Mouse (Mus musculus) left cerebral cortex, postnatal 25 days (tissue): ENCODE measurements around the gene Rgl2. TPM values are rescaled to one million over a fixed set of nuclear protein-coding genes. Genes with fewer than 3 reads are reported as not detected.

Source experiments
- microRNA-seq, 2 experiments: library from miRNA; unstranded; fragments of <30 nt; microRNA quantifications; one replicate each; pipeline ENCODE4 v1.2.0; 2022
- total RNA-seq, 2 experiments: library from RNA; stranded (reverse); gene quantifications; 2 replicates each; pipeline ENCODE4 v1.2.3; 2021

Rgl2 gene
- total RNA-seq, 2 experiments from 2014 or later, result 55.2 to 66.8 TPM

Small RNA genes lying within 50 kb of the gene (microRNA-seq; reads per million reads assigned to microRNA genes)
- 0 reads per million in 2 experiments for gene Gm27740

Other genes starting within 250 kb of the Rgl2 start
- 100 to 1,000 TPM; 120 to 129 TPM for gene Hnrnpm, start 242.7 kb upstream of the Rgl2 start, total RNA-seq
- 10 to 100 TPM; 86.1 to 87.2 TPM for gene March2, start 210.9 kb upstream of the Rgl2 start, total RNA-seq
- 100 to 1,000 TPM; 328 to 343 TPM for gene Rab11b, start 169.0 kb upstream of the Rgl2 start, total RNA-seq
- gene Angptl4, start 147.7 kb upstream of the Rgl2 start, total RNA-seq, result 1 to 10 TPM; 3.9 to 4.1 TPM
- gene Kank3, start 119.0 kb upstream of the Rgl2 start, total RNA-seq, result 10 to 100 TPM; 37.0 to 39.7 TPM
- 100 to 1,000 TPM; 675 to 677 TPM for gene Rps28, start 105.0 kb upstream of the Rgl2 start, total RNA-seq
- 100 to 1,000 TPM; 196 to 205 TPM for gene Ndufa7, start 105.0 kb upstream of the Rgl2 start, total RNA-seq
- gene Cd320, start 86.5 kb upstream of the Rgl2 start, total RNA-seq, result 10 to 100 TPM; 28.1 to 28.3 TPM
- gene Gm7029, start 55.7 kb upstream of the Rgl2 start, total RNA-seq, result not detected
- 1 to 10 TPM; 3.0 to 3.4 TPM for gene Kifc1, start 38.9 kb upstream of the Rgl2 start, total RNA-seq
- gene Platr17, start 24.4 kb upstream of the Rgl2 start, total RNA-seq, result under 1 TPM in 1 of 2 experiments, not detected in 1; 0.57 TPM
- 10 to 100 TPM; 26.0 to 26.2 TPM for gene Daxx, start 20.1 kb upstream of the Rgl2 start, total RNA-seq
- 10 to 100 TPM; 32.7 to 37.7 TPM for gene Tapbp, start 13.6 kb upstream of the Rgl2 start, total RNA-seq
- 10 to 100 TPM; 28.1 to 32.1 TPM for gene Zbtb22, start 13.6 kb upstream of the Rgl2 start, total RNA-seq
- 100 to 1,000 TPM in 1 of 2 experiments, 10 to 100 TPM in 1; 89.7 to 104 TPM for gene Pfdn6, start 10.8 kb downstream of the Rgl2 start, total RNA-seq
- 10 to 100 TPM; 11.2 to 12.0 TPM for gene Wdr46, start 11.1 kb downstream of the Rgl2 start, total RNA-seq
- 1 to 10 TPM; 5.8 to 6.4 TPM for gene B3galt4, start 21.9 kb downstream of the Rgl2 start, total RNA-seq
- 10 to 100 TPM; 78.4 to 81.9 TPM for gene Vps52, start 26.3 kb downstream of the Rgl2 start, total RNA-seq
- gene Rps18, start 26.5 kb downstream of the Rgl2 start, total RNA-seq, result 100 to 1,000 TPM; 296 to 299 TPM
- 10 to 100 TPM; 12.3 to 15.9 TPM for gene H2-K1, start 70.8 kb downstream of the Rgl2 start, total RNA-seq
- 10 to 100 TPM; 28.4 to 32.2 TPM for gene Ring1, start 95.1 kb downstream of the Rgl2 start, total RNA-seq
- gene H2-Ke6, start 98.5 kb downstream of the Rgl2 start, total RNA-seq, result 10 to 100 TPM; 33.3 to 35.1 TPM
- gene Slc39a7, start 102.1 kb downstream of the Rgl2 start, total RNA-seq, result 10 to 100 TPM; 96.2 to 98.6 TPM
- gene Rxrb, start 102.3 kb downstream of the Rgl2 start, total RNA-seq, result 10 to 100 TPM; 79.5 to 83.1 TPM
- 10 to 100 TPM; 14.1 to 14.6 TPM for gene Col11a2, start 109.9 kb downstream of the Rgl2 start, total RNA-seq
- under 1 TPM in 1 of 2 experiments, not detected in 1; 0.34 TPM for gene H2-Oa, start 162.8 kb downstream of the Rgl2 start, total RNA-seq
- gene H2-DMa, start 190.0 kb downstream of the Rgl2 start, total RNA-seq, result 10 to 100 TPM; 26.0 to 26.5 TPM
- 100 to 1,000 TPM; 178 to 192 TPM for gene Brd2, start 193.1 kb downstream of the Rgl2 start, total RNA-seq
- gene H2-DMb2, start 213.8 kb downstream of the Rgl2 start, total RNA-seq, result under 1 TPM; 0.46 to 0.92 TPM
- gene H2-DMb1, start 223.5 kb downstream of the Rgl2 start, total RNA-seq, result 1 to 10 TPM in 1 of 2 experiments, under 1 TPM in 1; 0.94 to 1.5 TPM